Mouse (Mus musculus) intestine, embryonic 16.5 days (tissue): ENCODE results near the gene 1700010B08Rik. TPM values are rescaled to one million over a fixed set of nuclear protein-coding genes. Genes with fewer than 3 reads are reported as not detected.

Experiments
- ATAC-seq: fragments of 200-750 bp; cut with Nextera tagmentation; 2 replicates; pipeline ENCODE4 v1.8.0; 2017; ENCODE audit warnings: moderate TSS enrichment, moderate library complexity
- H3K27ac ChIP-seq: fragments of 300-500 bp; sonication (generic); 2 replicates; pipeline ENCODE4 v1.5.1; 2014; ENCODE audit warnings: mild to moderate bottlenecking, low read length
- H3K27me3 ChIP-seq: fragments of 300-500 bp; sonication (generic); replicated peaks from 2 replicates; pipeline ENCODE4 v1.6.1; 2014; ENCODE audit warnings: low read length, control low read depth, mixed read lengths; ENCODE audit not compliant: control insufficient read depth, insufficient read depth
- H3K36me3 ChIP-seq: fragments of 300-500 bp; sonication (generic); 2 replicates; pipeline ENCODE4 v1.6.1; 2014; ENCODE audit warnings: low read length, control low read depth; ENCODE audit not compliant: control insufficient read depth, insufficient read depth
- H3K4me1 ChIP-seq: fragments of 300-500 bp; sonication (generic); 2 replicates; pipeline ENCODE4 v1.6.1; 2014; ENCODE audit warnings: low read length, control low read depth, mixed read lengths; ENCODE audit not compliant: control insufficient read depth, insufficient read depth
- H3K4me2 ChIP-seq: fragments of 300-500 bp; sonication (generic); 2 replicates; pipeline ENCODE4 v1.6.1; 2014; ENCODE audit warnings: low read depth, low read length, control low read depth
- H3K4me3 ChIP-seq: fragments of 300-500 bp; sonication (generic); 2 replicates; pipeline ENCODE4 v1.5.1; 2014; ENCODE audit warnings: mild to moderate bottlenecking, low read length
- H3K9ac ChIP-seq: fragments of 300-500 bp; sonication (generic); 2 replicates; pipeline ENCODE4 v1.6.1; 2014; ENCODE audit warnings: low read depth, low read length
- H3K9me3 ChIP-seq: fragments of 300-500 bp; sonication (generic); 2 replicates; pipeline ENCODE4 v1.6.1; 2016; ENCODE audit warnings: low read length, control low read depth; ENCODE audit not compliant: control insufficient read depth
- WGBS: fragments of 180-500 bp; shearing (Covaris S2); extraction: QIAGEN DNeasy Blood & Tissue Kit; methylation state at CpG from one replicate; pipeline ENCODE4 v1.1.7; 2014; 5-methylcytosine and 5-hydroxymethylcytosine counted together
- microRNA-seq: library from miRNA; unstranded; fragments of <30 nt; microRNA quantifications from one replicate; pipeline ENCODE4, GENCODE M21; 2016
- polyA plus RNA-seq: library from polyadenylated mRNA; unstranded; fragments of >200 nt; fragmentation: Nextera tagmentation; extraction: Ambion mirVana; gene quantifications from 2 replicates; pipeline ENCODE4 v1.2.1, GENCODE M21; 2015

1700010B08Rik gene
- polyA plus RNA-seq, 1 experiment from 2014 or later = not detected

DNA sequence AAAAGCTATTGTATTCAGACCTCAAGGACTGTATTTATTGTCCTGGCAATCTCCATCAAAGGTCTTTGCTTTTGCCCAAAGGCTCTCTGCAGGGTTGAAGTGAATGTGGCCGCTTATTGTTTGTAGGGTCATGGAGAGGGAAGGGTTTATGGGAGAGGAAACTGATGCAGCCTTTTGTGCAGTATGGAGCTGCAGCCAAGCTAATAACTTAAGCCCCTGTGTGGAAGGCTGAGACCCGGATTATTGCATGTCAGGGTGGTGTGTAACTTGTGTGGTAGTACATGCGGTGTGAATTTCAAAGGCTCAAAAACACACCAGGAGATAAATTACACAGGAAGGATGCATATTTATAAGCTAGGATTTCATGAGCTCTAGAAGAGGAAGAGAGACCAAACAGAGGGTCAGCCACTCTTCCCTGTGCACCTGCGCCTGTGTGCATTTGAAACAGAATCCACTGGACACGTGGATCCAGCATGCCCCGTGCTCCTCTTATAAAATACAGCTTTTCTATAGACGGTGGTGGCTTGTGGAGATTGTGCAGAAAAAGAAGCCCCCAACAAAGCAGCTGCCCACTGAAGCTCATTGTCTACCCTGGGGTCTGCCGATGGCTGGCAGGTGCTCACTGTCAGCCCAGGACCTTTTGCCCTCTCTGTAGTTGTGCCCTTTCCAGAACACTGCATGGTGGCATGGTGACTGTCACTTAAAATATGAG lies 36.4 kb downstream of the 1700010B08Rik start:
- Histone ChIP-seq H3K4me2 (no peak overlapping the region), H3K27ac (no peak overlapping the region), H3K27me3 (no peaks in the 10 kb centered on the region), H3K4me1 (no peaks in the 10 kb centered on the region), H3K9ac (no peak overlapping the region), H3K9me3 (no peaks in the 10 kb centered on the region), H3K36me3 (no peaks in the 10 kb centered on the region), H3K4me3 (no peak overlapping the region)
- 62% methylated on average over 8 of the region's 8 CpGs for WGBS
- ATAC-seq = no peak

DNA sequence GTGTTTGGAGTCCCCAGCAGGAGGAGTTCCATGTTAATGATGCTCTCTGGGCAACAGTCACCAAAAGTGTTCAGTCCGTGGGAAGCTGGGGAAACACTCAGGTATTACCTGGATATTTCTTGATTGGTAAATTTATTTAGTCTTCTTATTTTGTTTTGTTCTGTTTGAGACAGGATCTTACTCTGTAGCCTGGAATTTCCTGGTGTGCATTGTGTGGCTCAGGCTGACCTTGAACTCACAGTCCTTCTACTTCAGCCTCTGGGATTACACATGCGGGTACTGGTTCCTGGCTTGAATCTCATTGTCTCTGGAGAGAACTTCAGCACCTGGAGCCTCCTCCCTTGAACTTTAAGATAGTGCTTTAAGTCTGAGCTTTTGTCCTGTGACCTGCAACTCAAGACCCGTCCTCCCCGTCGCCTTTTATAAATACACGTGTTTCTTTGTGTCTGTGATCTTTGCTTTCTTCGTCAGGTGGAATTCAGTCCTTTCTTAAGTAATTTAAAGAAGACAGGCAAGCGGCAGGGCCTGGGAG lies 38.5 kb downstream of the 1700010B08Rik start:
- WGBS = 77% methylated on average over 8 of the region's 8 CpGs
- Histone ChIP-seq H3K4me1 (no peaks in the 10 kb centered on the region), H3K27ac (no peak overlapping the region), H3K36me3 (no peaks in the 10 kb centered on the region), H3K4me2 (no peak overlapping the region), H3K4me3 (no peak overlapping the region), H3K27me3 (no peaks in the 10 kb centered on the region), H3K9ac (no peak overlapping the region), H3K9me3 (no peaks in the 10 kb centered on the region)
- ATAC-seq = no peak

DNA sequence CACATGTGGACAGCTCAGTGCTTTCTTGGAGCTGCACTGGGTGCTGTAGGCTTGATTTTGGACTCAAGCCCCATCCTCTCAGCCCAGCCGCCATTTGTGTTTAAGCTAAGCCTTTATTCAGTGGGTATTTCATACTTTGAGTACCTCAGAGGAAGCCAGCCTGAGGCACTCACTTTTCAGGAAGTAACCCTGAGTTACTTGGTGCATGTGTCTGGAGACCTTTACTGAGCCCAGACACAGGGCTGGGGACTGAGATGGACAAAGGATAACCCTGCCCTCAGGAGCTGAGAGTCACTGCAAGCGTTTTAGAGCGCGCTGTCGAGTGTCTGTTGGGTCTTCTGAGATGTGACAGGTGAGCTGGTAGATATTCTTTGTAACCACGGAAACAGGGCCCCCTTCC lies 41.4 kb downstream of the 1700010B08Rik start:
- no peak overlapping the region for H3K4me2 ChIP-seq
- 76% methylated on average over 6 of the region's 6 CpGs for WGBS
- no peaks in the 10 kb centered on the region for H3K9me3 ChIP-seq
- H3K4me3 ChIP-seq = no peak overlapping the region
- no peaks in the 10 kb centered on the region for H3K27me3 ChIP-seq
- no peak overlapping the region for H3K9ac ChIP-seq
- ATAC-seq = no peak
- H3K36me3 ChIP-seq = no peaks in the 10 kb centered on the region
- no peaks in the 10 kb centered on the region for H3K4me1 ChIP-seq
- no peak overlapping the region for H3K27ac ChIP-seq

DNA sequence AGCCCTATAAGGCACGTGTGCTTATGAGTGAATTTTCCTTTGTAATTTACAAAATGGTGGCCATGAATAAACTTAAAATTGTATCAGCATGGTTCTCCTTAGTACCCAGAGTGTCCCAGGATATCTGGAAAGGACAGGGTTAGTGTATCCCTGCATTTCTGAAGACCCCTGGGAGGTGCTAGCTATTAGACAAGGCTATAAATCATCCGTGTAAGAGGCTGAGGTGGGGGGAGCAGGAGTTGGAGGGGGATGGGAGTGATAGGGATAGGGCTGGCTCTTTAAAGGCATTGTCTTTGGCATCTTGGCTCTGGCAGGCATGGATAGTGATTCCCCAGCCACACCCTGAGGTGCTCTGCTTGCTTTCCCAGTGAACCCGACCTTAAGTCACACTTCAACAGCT lies 45.4 kb downstream of the 1700010B08Rik start:
- ATAC-seq = no peak
- Histone ChIP-seq H3K36me3 (no peaks in the 10 kb centered on the region), H3K4me1 (peaks cover 10% of the 10 kb centered on the region), H3K27me3 (no peaks in the 10 kb centered on the region), H3K9ac (no peak overlapping the region), H3K4me2 (no peak overlapping the region), H3K9me3 (no peaks in the 10 kb centered on the region), H3K4me3 (no peak overlapping the region), H3K27ac (no peak overlapping the region)
- WGBS = 37% methylated on average over 3 of the region's 3 CpGs

DNA sequence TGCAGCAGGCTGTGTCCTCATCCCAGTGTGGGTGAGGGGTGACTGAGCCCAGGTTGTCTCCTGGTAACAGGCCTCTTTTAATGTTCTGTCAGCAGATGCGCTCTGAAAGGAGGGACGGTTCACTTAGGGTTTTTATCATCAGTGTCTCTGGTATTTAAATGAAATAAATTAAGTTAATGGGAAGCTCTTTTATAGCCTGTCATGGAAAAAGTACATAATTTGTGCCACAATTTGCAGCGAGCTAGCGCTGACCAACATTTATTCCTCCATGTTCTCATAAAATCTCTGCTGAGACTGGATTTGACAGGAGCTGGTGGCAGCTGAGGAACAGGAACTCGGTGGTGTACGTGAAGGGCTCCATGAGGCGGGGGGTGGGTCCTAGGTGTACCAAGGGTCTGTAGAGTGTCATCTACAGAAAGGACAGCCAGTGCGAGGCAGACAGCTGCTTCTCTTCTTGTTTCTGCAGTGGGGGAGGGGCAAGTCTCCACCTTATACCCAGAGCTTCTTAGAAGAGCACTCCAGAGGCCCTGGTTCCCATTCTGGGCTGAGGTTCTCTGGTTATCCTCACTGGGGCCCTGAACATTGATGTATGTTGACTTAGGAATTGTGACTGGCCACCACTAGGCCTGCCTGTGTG lies 48.9 kb downstream of the 1700010B08Rik start:
- H3K9ac ChIP-seq = no peak overlapping the region
- no peaks in the 10 kb centered on the region for H3K27me3 ChIP-seq
- no peak overlapping the region for H3K4me3 ChIP-seq
- H3K9me3 ChIP-seq = no peaks in the 10 kb centered on the region
- H3K4me2 ChIP-seq = no peak overlapping the region
- H3K36me3 ChIP-seq = no peaks in the 10 kb centered on the region
- no peak overlapping the region for H3K27ac ChIP-seq
- WGBS = 45% methylated on average over 8 of the region's 8 CpGs
- H3K4me1 ChIP-seq = peaks cover 25% of the 10 kb centered on the region
- ATAC-seq = no peak; the same call in 1 of the 2 replicates

DNA sequence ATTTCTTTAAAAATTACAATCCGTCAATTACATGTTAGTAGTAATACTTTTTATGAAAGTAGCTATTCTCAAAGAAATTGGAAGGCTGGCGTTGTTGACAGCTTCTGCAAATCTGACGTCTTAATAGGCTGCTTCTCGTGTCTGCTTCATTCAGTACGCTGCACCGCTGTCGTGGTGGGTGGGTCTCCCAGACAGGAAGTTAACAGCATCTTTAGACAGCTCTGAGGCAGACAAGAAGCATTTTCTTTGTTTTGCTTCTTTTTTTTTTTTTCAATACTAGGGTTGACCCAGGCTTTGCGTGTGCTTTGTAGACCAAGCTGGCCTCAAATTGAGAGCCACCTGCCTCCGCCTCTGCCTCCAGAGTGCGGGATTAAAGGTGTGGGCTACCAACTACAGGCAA lies 50.0 kb downstream of the 1700010B08Rik start:
- Histone ChIP-seq H3K27ac (0 out of 2 replicates have a peak overlapping the region, but pooled peaks have one; percentile 10), H3K36me3 (no peaks in the 10 kb centered on the region), H3K4me2 (no peak overlapping the region), H3K9ac (no peak overlapping the region), H3K4me1 (peaks cover 25% of the 10 kb centered on the region), H3K9me3 (no peaks in the 10 kb centered on the region), H3K4me3 (no peak overlapping the region), H3K27me3 (no peaks in the 10 kb centered on the region)
- WGBS = 62% methylated on average over 10 of the region's 10 CpGs
- ATAC-seq = no peak

DNA sequence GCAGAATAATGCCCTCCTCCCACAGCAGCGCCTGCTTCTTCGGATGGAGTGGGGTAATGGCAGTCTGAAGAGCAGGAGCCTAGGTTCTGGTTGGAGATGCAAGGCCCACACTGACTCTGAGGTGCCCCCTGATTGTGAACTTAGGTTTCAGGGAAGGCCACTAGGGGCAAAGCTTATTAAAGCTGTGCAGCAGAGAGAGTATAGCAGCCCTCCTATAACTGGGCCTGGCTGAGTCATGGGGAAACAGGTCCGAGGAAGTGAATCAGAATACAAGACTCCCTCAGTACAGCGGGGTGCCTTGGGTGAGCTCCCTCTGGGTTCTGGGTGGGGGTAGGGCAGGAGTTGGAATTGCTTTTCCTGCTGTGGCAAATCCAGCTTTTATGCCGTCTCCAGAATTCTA lies 51.4 kb downstream of the 1700010B08Rik start:
- Histone ChIP-seq H3K4me1 (peaks cover 25% of the 10 kb centered on the region), H3K4me3 (no peak overlapping the region), H3K9ac (no peak overlapping the region), H3K9me3 (no peaks in the 10 kb centered on the region), H3K4me2 (no peak overlapping the region), H3K27ac (no peak overlapping the region), H3K27me3 (no peaks in the 10 kb centered on the region), H3K36me3 (no peaks in the 10 kb centered on the region)
- ATAC-seq = no peak
- WGBS = 65% methylated on average over 5 of the region's 5 CpGs

Small RNA genes lying within 50 kb of the gene (microRNA-seq; reads per million reads assigned to microRNA genes)
- not detected for gene Mir6340

Other genes with a start within 250 kb of the 1700010B08Rik start
- gene 1700021F07Rik, start 196.8 kb upstream of the 1700010B08Rik start, polyA plus RNA-seq = not detected in 2 replicates
- not detected in 2 replicates for gene Ankrd60, start 141.1 kb upstream of the 1700010B08Rik start, polyA plus RNA-seq
- gene Rab22a, start 59.7 kb upstream of the 1700010B08Rik start, polyA plus RNA-seq = 31.2 and 32.4 TPM in 2 replicates
- 16.2 and 19.6 TPM in 2 replicates for gene Vapb, start 18.1 kb downstream of the 1700010B08Rik start, polyA plus RNA-seq